ENCODE assay signal across 26 mouse cellular contexts in genomic region chr10:96362211-96362610, GRCm38 (mm10).
"Had no signal": no experiment of that assay in that cellular context is flagged by ENCODE, and none has a peak within 500 bp of the region (broad histone marks: within the 10 kb centered on the region; RNA-seq: fewer than 3 reads in every experiment).

No protein-coding gene starts in this region.

- H3K4me2 ChIP-seq: heart, embryonic 12.5 days; hindbrain, embryonic 12.5 days; hindbrain, embryonic 14.5 days; intestine, embryonic 15.5 days; limb, embryonic 12.5 days had no signal

- H3K27me3 ChIP-seq: heart, embryonic 12.5 days; hindbrain, embryonic 12.5 days; intestine, embryonic 15.5 days; limb, embryonic 12.5 days had no signal

- ATAC-seq: hindbrain, embryonic 16.5 days; inflammation-experienced regulatory T-cells, adult 6 months; intestine, embryonic 15.5 days; intestine, postnatal 0 days had no signal

- H3K27ac ChIP-seq: gastrocnemius, adult 2 months; heart, embryonic 10.5 days; hindbrain, embryonic 10.5 days; hindbrain, embryonic 12.5 days; hindbrain, embryonic 14.5 days; intestine, embryonic 15.5 days; layer of hippocampus, adult 2 months; left cerebral cortex, adult 2 months; limb, embryonic 10.5 days; limb, embryonic 12.5 days; liver, embryonic 14.5 days had no signal

- H3K36me3 ChIP-seq: heart, embryonic 10.5 days; heart, embryonic 12.5 days; hindbrain, embryonic 10.5 days; hindbrain, embryonic 12.5 days; intestine, embryonic 15.5 days; limb, embryonic 10.5 days; limb, embryonic 12.5 days had no signal

- H3K9ac ChIP-seq: heart, embryonic 12.5 days; hindbrain, embryonic 12.5 days; hindbrain, embryonic 14.5 days; intestine, embryonic 15.5 days; limb, embryonic 12.5 days; liver, embryonic 14.5 days had no signal

- H3K4me1 ChIP-seq: heart, embryonic 10.5 days; heart, embryonic 12.5 days; hindbrain, embryonic 10.5 days; hindbrain, embryonic 12.5 days had no signal

- H3K9me3 ChIP-seq: heart, embryonic 10.5 days; heart, embryonic 12.5 days; hindbrain, embryonic 10.5 days; hindbrain, embryonic 12.5 days; intestine, embryonic 15.5 days; limb, embryonic 10.5 days; limb, embryonic 12.5 days had no signal

- H3K4me3 ChIP-seq: gastrocnemius, adult 2 months; heart, embryonic 10.5 days; heart, embryonic 12.5 days; hindbrain, embryonic 10.5 days; hindbrain, embryonic 12.5 days; intestine, embryonic 15.5 days; layer of hippocampus, adult 2 months; left cerebral cortex, adult 2 months; limb, embryonic 10.5 days; limb, embryonic 12.5 days had no signal

- DNase-seq: gastrocnemius, adult 2 months; gastrocnemius, postnatal 10 days; gastrocnemius, postnatal 25 days; heart, adult 18-20 months; heart, postnatal 10 days; heart, postnatal 4 days; kidney, adult 18-20 months; kidney, adult 8-10 months; kidney, postnatal 10 days; kidney, postnatal 25 days; kidney, postnatal 4 days; liver had no signal
